Mouse (Mus musculus) stomach, embryonic 16.5 days (tissue): ENCODE data around the gene Aptx. TPM values are rescaled to one million over a fixed set of nuclear protein-coding genes. Genes with fewer than 3 reads are reported as not detected.
A peak's percentile ranks its signal among the peaks of the same experiment; 100 is the strongest.

Source experiments
- ATAC-seq: fragments of 200-750 bp; cut with Nextera tagmentation; 2 replicates; pipeline ENCODE4 v1.8.0; 2017; ENCODE audit warnings: moderate number of reproducible peaks, moderate TSS enrichment; ENCODE audit not compliant: insufficient read depth, low FRiP score
- H3K27ac ChIP-seq: fragments of 300-500 bp; sonication (generic); 2 replicates; pipeline ENCODE4 v1.5.1; 2014; ENCODE audit warnings: low read length
- H3K27me3 ChIP-seq: fragments of 300-500 bp; sonication (generic); 2 replicates; pipeline ENCODE4 v1.6.1; 2014; ENCODE audit warnings: low read length, control low read depth, mixed read lengths; ENCODE audit not compliant: control insufficient read depth, insufficient read depth
- H3K36me3 ChIP-seq: fragments of 300-500 bp; sonication (generic); 2 replicates; pipeline ENCODE4 v1.6.1; 2014; ENCODE audit warnings: low read length; ENCODE audit not compliant: control insufficient read depth, insufficient read depth
- H3K4me1 ChIP-seq: fragments of 300-500 bp; sonication (generic); 2 replicates; pipeline ENCODE4 v1.6.1; 2014; ENCODE audit warnings: low read length, control low read depth, mixed read lengths; ENCODE audit not compliant: control insufficient read depth, insufficient read depth
- H3K4me2 ChIP-seq: fragments of 300-500 bp; sonication (generic); 2 replicates; pipeline ENCODE4 v1.6.1; 2014; ENCODE audit warnings: low read depth, low read length, mixed read lengths
- H3K4me3 ChIP-seq: fragments of 300-500 bp; sonication (generic); replicated peaks from 2 replicates; pipeline ENCODE4 v1.5.1; 2014; ENCODE audit warnings: mild to moderate bottlenecking, low read length
- H3K9ac ChIP-seq: fragments of 300-500 bp; sonication (generic); 2 replicates; pipeline ENCODE4 v1.6.1; 2014; ENCODE audit warnings: low read length
- H3K9me3 ChIP-seq: fragments of 300-500 bp; sonication (generic); replicated peaks from 2 replicates; pipeline ENCODE4 v1.6.1; 2016; ENCODE audit warnings: low read length, control low read depth; ENCODE audit not compliant: control insufficient read depth
- WGBS: fragments of 180-500 bp; shearing (Covaris S2); extraction: QIAGEN DNeasy Blood & Tissue Kit; methylation state at CpG from one replicate; pipeline ENCODE4 v1.1.7; 2014; 5-methylcytosine and 5-hydroxymethylcytosine counted together
- polyA plus RNA-seq: library from polyadenylated mRNA; unstranded; fragments of >200 nt; fragmentation: Nextera tagmentation; extraction: Ambion mirVana; gene quantifications from 2 replicates; pipeline ENCODE4 v1.2.1, GENCODE M21; 2015

Gene Aptx
- polyA plus RNA-seq, 1 experiment from 2014 or later = 24.1 TPM

GRCm38 (mm10) chr4:40681908-40682307 is 21.1 kb downstream of the Aptx start:
- no peaks in the 10 kb centered on the region for H3K9me3 ChIP-seq
- no peak overlapping the region for H3K4me2 ChIP-seq
- H3K4me1 ChIP-seq = peaks cover 1% of the 10 kb centered on the region; the same call in 1 of the 2 replicates
- no peak overlapping the region for H3K27ac ChIP-seq
- no peak for ATAC-seq
- no peak overlapping the region for H3K4me3 ChIP-seq
- H3K27me3 ChIP-seq = no peaks in the 10 kb centered on the region; the same call in 1 of the 2 replicates
- no peak overlapping the region for H3K9ac ChIP-seq
- WGBS = 13% methylated on average over 3 of the region's 3 CpGs
- H3K36me3 ChIP-seq = peaks cover 7% of the 10 kb centered on the region

DNA sequence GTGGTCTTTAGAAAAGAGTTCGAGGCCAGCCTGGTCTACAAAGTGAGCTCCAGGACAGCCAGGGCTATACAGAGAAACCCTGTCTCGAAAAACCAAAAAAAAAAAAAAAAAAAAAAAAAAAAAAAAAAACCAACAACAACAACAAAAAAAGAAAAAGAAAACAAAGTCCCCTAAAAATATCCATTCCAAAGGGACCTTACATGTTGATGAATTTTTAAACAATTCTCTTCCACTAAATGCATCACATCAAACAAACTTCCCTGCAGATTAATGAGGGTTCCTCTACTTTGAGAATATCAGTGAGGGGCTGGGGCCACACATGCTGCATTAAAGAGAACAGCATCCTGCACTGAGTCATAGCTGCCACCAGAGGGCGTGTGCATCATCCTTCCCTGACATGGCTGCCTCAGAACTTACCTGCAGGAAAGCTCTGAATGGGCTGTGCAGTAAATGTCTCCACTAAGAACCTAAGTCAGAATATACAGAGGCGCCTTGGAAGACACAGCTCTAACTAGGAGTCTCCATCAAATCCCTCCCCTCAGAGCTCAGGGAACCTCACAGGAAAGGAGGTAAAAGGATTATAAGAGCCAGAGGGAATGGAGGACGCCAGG is 22.6 kb downstream of the Aptx start:
- ATAC-seq = 0 out of 2 replicates have a peak, but pooled peaks have one; percentile 25
- Histone ChIP-seq H3K27me3 (no peaks in the 10 kb centered on the region; the same call in 1 of the 2 replicates), H3K4me3 (no peak overlapping the region), H3K27ac (no peak overlapping the region), H3K4me2 (no peak overlapping the region), H3K9me3 (no peaks in the 10 kb centered on the region), H3K36me3 (no peaks in the 10 kb centered on the region), H3K9ac (no peak overlapping the region), H3K4me1 (peaks cover 4% of the 10 kb centered on the region; the same call in 1 of the 2 replicates)
- WGBS = 53% methylated on average over 5 of the region's 5 CpGs

- Histone ChIP-seq H3K9me3 (no peaks in the 10 kb centered on the region), H3K36me3 (no peaks in the 10 kb centered on the region), H3K4me1 (peaks cover 4% of the 10 kb centered on the region; the same call in 1 of the 2 replicates), H3K9ac (no peak overlapping the region), H3K4me2 (no peak overlapping the region), H3K27ac (no peak overlapping the region), H3K27me3 (no peaks in the 10 kb centered on the region; the same call in 1 of the 2 replicates), H3K4me3 (no peak overlapping the region)
- peak; percentile 44; the same call in 1 of the 2 replicates for ATAC-seq
- 34% methylated on average over 4 of the region's 5 CpGs for WGBS
These were observed 25.9 kb downstream of the Aptx start for GRCm38 (mm10) chr4:40677132-40677531.

DNA sequence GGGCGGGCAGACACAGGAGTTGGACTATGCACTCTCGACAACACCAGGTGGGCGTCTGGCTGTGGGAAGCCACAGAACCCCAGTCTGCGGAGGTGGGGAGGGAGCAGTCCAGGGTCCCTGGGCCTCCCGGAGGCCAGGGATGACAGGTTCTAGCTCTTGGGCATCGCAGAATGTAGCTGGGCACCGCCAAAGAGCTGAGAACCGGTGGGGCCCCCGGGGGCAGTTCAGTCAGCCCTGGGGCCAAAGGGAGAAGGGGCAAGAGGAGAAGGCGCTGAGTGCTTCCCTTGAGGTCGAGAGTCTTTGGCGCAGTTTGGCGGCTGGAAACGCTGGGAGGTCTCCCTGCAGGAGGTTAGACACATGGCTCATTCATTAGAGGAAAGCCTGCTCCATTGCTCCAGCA is 26.7 kb downstream of the Aptx start:
- Histone ChIP-seq H3K4me3 (no peak overlapping the region), H3K27ac (no peak overlapping the region), H3K4me1 (peaks cover 4% of the 10 kb centered on the region; the same call in 1 of the 2 replicates), H3K4me2 (no peak overlapping the region), H3K27me3 (no peaks in the 10 kb centered on the region; the same call in 1 of the 2 replicates), H3K36me3 (no peaks in the 10 kb centered on the region), H3K9ac (no peak overlapping the region), H3K9me3 (no peaks in the 10 kb centered on the region)
- ATAC-seq = 0 out of 2 replicates have a peak, but pooled peaks have one; percentile 33
- 26% methylated on average over 14 of the region's 14 CpGs for WGBS

DNA sequence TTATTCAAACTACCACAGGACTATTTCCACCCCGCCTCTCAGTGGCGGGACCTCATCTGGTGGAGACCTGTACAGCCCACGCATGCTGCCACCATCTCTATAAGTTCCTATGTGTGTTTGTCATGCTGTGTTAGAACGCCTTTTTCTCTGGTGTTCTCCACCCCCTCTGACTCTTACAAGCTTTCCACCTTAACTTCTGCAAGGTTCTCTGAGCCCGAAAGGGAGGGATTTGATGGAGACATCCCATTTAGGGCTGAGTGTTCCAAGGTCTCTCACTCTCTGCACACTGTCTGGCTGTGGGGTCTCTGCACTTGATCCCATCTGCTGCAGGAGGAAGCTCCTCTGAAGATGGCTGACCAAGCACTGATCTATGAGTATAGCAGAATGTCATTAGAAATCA is 29.5 kb downstream of the Aptx start:
- Histone ChIP-seq H3K27me3 (no peaks in the 10 kb centered on the region; the same call in 1 of the 2 replicates), H3K9me3 (no peaks in the 10 kb centered on the region), H3K9ac (no peak overlapping the region), H3K4me1 (peaks cover 4% of the 10 kb centered on the region; the same call in 1 of the 2 replicates), H3K4me3 (no peak overlapping the region), H3K36me3 (no peaks in the 10 kb centered on the region), H3K4me2 (no peak overlapping the region), H3K27ac (no peak overlapping the region)
- WGBS = 91% methylated on average over 5 of the region's 5 CpGs
- no peak for ATAC-seq

- no peak for ATAC-seq
- H3K4me3 ChIP-seq = no peak overlapping the region
- H3K4me2 ChIP-seq = no peak overlapping the region
- H3K9me3 ChIP-seq = no peaks in the 10 kb centered on the region
- H3K36me3 ChIP-seq = no peaks in the 10 kb centered on the region
- no peaks in the 10 kb centered on the region for H3K4me1 ChIP-seq
- no peak overlapping the region for H3K9ac ChIP-seq
- H3K27me3 ChIP-seq = no peaks in the 10 kb centered on the region
- H3K27ac ChIP-seq = no peak overlapping the region
- WGBS = 77% methylated on average over 9 of the region's 9 CpGs
These were observed 36.6 kb downstream of the Aptx start for GRCm38 (mm10) chr4:40666237-40667012.

- Histone ChIP-seq H3K27me3 (no peaks in the 10 kb centered on the region), H3K27ac (no peak overlapping the region), H3K4me2 (no peak overlapping the region), H3K4me3 (no peak overlapping the region), H3K9ac (no peak overlapping the region), H3K4me1 (no peaks in the 10 kb centered on the region), H3K9me3 (0 out of 2 replicates have a peak, but pooled peaks cover 5% of the 10 kb centered on the region), H3K36me3 (no peaks in the 10 kb centered on the region)
- 92% methylated on average over 2 of the region's 2 CpGs for WGBS
- no peak for ATAC-seq
These were observed 51.9 kb downstream of the Aptx start for GRCm38 (mm10) chr4:40651055-40651454.

- H3K27me3 ChIP-seq = no peaks in the 10 kb centered on the region
- ATAC-seq = no peak
- no peak overlapping the region for H3K4me2 ChIP-seq
- no peak overlapping the region for H3K9ac ChIP-seq
- H3K36me3 ChIP-seq = no peaks in the 10 kb centered on the region
- no peaks in the 10 kb centered on the region for H3K4me1 ChIP-seq
- no peak overlapping the region for H3K4me3 ChIP-seq
- H3K27ac ChIP-seq = no peak overlapping the region
- 0 out of 2 replicates have a peak, but pooled peaks cover 5% of the 10 kb centered on the region for H3K9me3 ChIP-seq
- 74% methylated on average over 5 of the region's 5 CpGs for WGBS
These were observed 53.9 kb downstream of the Aptx start for GRCm38 (mm10) chr4:40649111-40649510.

- H3K4me1 ChIP-seq = no peaks in the 10 kb centered on the region; the same call in 1 of the 2 replicates
- no peaks in the 10 kb centered on the region for H3K36me3 ChIP-seq
- H3K4me3 ChIP-seq = no peak overlapping the region
- H3K27me3 ChIP-seq = no peaks in the 10 kb centered on the region
- H3K27ac ChIP-seq = no peak overlapping the region
- H3K9me3 ChIP-seq = no peaks in the 10 kb centered on the region
- ATAC-seq = no peak
- H3K9ac ChIP-seq = no peak overlapping the region
- H3K4me2 ChIP-seq = no peak overlapping the region
- WGBS = 52% methylated on average over 5 of the region's 5 CpGs
These were observed 59.4 kb downstream of the Aptx start for GRCm38 (mm10) chr4:40643567-40643966.
